Mouse (Mus musculus) megakaryocyte, embryonic 14.5 days (primary cell): ENCODE data around the gene Ripply3. TPM values are rescaled to one million over a fixed set of nuclear protein-coding genes. Genes with fewer than 3 reads are reported as not detected.

Experiments used
- H3K27me3 ChIP-seq: replicated peaks from 2 replicates; pipeline ENCODE3; 2012; ENCODE audit warnings: inconsistent platforms
- H3K36me3 ChIP-seq: replicated peaks from 2 replicates; pipeline ENCODE3; 2012; ENCODE audit warnings: low read length, inconsistent platforms, mixed read lengths
- H3K4me1 ChIP-seq: 2 replicates; pipeline ENCODE4 v1.6.1; 2012; ENCODE audit warnings: inconsistent platforms
- H3K4me3 ChIP-seq: replicated peaks from 2 replicates; pipeline ENCODE3; 2012; ENCODE audit warnings: moderate library complexity, mild to moderate bottlenecking, inconsistent platforms
- H3K9me3 ChIP-seq: 2 replicates; pipeline ENCODE4 v1.6.1; 2012; ENCODE audit warnings: inconsistent platforms
- FLI1 ChIP-seq: IDR thresholded peaks from 2 replicates; pipeline ENCODE4 v1.6.1; 2012; ENCODE audit warnings: low read length, inconsistent platforms, mixed read lengths
- GATA1 ChIP-seq: IDR thresholded peaks from 3 replicates; pipeline ENCODE4 v1.6.1; 2012; ENCODE audit warnings: mixed read lengths, low read length, inconsistent platforms, borderline replicate concordance
- polyA plus RNA-seq: library from polyadenylated mRNA; stranded (reverse); fragments of >175 nt; gene quantifications from 2 replicates; pipeline ENCODE4 v1.2.3, GENCODE M21; 2012; ENCODE audit warnings: low replicate concordance; ENCODE audit not compliant: insufficient read depth

Ripply3 gene
- polyA plus RNA-seq, 1 experiment: not detected

DNA sequence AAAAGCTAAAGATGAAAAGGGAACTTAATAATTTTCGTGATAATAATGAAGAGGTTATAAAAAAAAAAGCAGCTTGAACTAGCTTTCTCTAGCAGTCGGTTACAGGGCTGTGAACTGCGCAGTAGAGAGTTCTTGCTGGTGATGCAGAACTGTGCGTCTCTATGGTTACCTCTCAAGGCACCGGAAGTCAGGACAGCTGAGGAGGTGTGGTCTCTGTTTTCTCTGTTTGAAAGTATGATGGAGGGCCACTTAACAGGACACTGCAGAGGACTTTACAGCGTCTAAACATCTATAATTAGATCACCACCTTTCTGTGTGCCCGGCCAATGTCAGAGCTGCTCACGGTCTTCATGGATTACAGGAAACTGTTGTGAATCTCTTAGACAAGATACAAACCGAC lies 26.2 kb downstream of the Ripply3 start:
- H3K4me3 ChIP-seq: peak overlapping the region; percentile 38
- no peaks in the 10 kb centered on the region for H3K9me3 ChIP-seq
- H3K4me1 ChIP-seq: peaks cover 39% of the 10 kb centered on the region
- TF ChIP-seq FLI1 (no peak), GATA1 (no peak)
- H3K27me3 ChIP-seq: peaks cover 2% of the 10 kb centered on the region
- no peaks in the 10 kb centered on the region for H3K36me3 ChIP-seq

GRCm38 (mm10) chr16:94356046-94356445 lies 27.8 kb downstream of the Ripply3 start:
- Histone ChIP-seq H3K4me1 (peaks cover 31% of the 10 kb centered on the region), H3K4me3 (no peak overlapping the region), H3K36me3 (no peaks in the 10 kb centered on the region), H3K27me3 (peaks cover 2% of the 10 kb centered on the region), H3K9me3 (no peaks in the 10 kb centered on the region)
- TF ChIP-seq FLI1: no peak
- no peak for TF ChIP-seq GATA1

GRCm38 (mm10) chr16:94356776-94357494 lies 28.7 kb downstream of the Ripply3 start:
- Histone ChIP-seq H3K27me3 (peaks cover 2% of the 10 kb centered on the region), H3K9me3 (no peaks in the 10 kb centered on the region), H3K4me1 (peaks cover 33% of the 10 kb centered on the region), H3K36me3 (no peaks in the 10 kb centered on the region), H3K4me3 (no peak overlapping the region)
- TF ChIP-seq GATA1 (no peak), FLI1 (no peak)

- TF ChIP-seq FLI1 (no peak), GATA1 (no peak)
- Histone ChIP-seq H3K9me3 (no peaks in the 10 kb centered on the region), H3K4me3 (no peak overlapping the region), H3K36me3 (no peaks in the 10 kb centered on the region), H3K27me3 (peaks cover 2% of the 10 kb centered on the region), H3K4me1 (peaks cover 44% of the 10 kb centered on the region)
Measured at GRCm38 (mm10) chr16:94358091-94358490, 29.9 kb downstream of the Ripply3 start.

- H3K9me3 ChIP-seq: no peaks in the 10 kb centered on the region
- TF ChIP-seq GATA1 (no peak), FLI1 (no peak)
- no peaks in the 10 kb centered on the region for H3K27me3 ChIP-seq
- H3K36me3 ChIP-seq: peaks cover 7% of the 10 kb centered on the region
- no peak overlapping the region for H3K4me3 ChIP-seq
- peaks cover 56% of the 10 kb centered on the region for H3K4me1 ChIP-seq
Measured at GRCm38 (mm10) chr16:94360578-94361350, 32.5 kb downstream of the Ripply3 start.

- H3K36me3 ChIP-seq: peaks cover 17% of the 10 kb centered on the region
- TF ChIP-seq FLI1 (no peak), GATA1 (no peak)
- no peaks in the 10 kb centered on the region for H3K27me3 ChIP-seq
Measured at GRCm38 (mm10) chr16:94362174-94362873, 34.1 kb downstream of the Ripply3 start.

GRCm38 (mm10) chr16:94363814-94364213 lies 35.6 kb downstream of the Ripply3 start:
- H3K27me3 ChIP-seq: no peaks in the 10 kb centered on the region
- H3K9me3 ChIP-seq: no peaks in the 10 kb centered on the region
- TF ChIP-seq GATA1: no peak
- no peak for TF ChIP-seq FLI1
- peaks cover 20% of the 10 kb centered on the region for H3K36me3 ChIP-seq
- peaks cover 73% of the 10 kb centered on the region for H3K4me1 ChIP-seq
- H3K4me3 ChIP-seq: peak overlapping the region; percentile 73

More at GRCm38 (mm10) chr16:94362174-94362873, 34.1 kb downstream of the Ripply3 start:
- peak overlapping the region; percentile 76 for H3K4me3 ChIP-seq
- no peaks in the 10 kb centered on the region for H3K9me3 ChIP-seq
- H3K4me1 ChIP-seq: peaks cover 71% of the 10 kb centered on the region

GRCm38 (mm10) chr16:94365435-94365834 lies 37.2 kb downstream of the Ripply3 start:
- peaks cover 20% of the 10 kb centered on the region for H3K36me3 ChIP-seq
- peaks cover 87% of the 10 kb centered on the region for H3K4me1 ChIP-seq

DNA sequence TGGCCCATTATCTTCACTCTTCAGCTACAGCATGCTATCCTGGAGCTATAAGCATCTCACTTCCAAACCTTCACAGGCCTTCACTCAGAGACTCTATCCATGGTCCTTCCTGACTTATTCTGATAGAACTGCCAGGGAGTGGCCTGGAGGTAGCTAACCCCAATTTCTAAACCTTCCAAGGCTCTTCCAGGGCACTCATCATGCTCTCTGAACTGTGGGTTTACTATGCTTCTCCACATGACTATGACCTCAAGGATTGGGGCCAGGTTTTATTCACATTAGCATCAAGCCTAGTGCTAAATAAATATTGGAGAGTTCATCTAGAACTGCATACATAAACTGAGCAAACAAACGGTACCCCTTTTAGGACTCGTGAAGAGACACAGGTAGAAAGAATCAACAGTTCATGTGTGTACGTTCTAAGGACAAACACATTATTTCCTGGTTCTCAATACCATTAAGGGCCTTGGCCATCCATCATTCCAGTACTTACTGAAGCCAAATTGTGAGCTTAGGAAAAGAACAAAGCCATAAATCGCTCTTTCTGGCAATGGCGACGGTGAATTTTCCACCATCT lies 41.5 kb downstream of the Ripply3 start:
- H3K36me3 ChIP-seq: peaks cover 19% of the 10 kb centered on the region
- peaks cover 69% of the 10 kb centered on the region for H3K4me1 ChIP-seq
- no peak for TF ChIP-seq GATA1
- TF ChIP-seq FLI1: no peak

More at GRCm38 (mm10) chr16:94365435-94365834, 37.2 kb downstream of the Ripply3 start:
- TF ChIP-seq GATA1: no peak
- no peak for TF ChIP-seq FLI1
- no peak overlapping the region for H3K4me3 ChIP-seq
- H3K27me3 ChIP-seq: no peaks in the 10 kb centered on the region
- H3K9me3 ChIP-seq: no peaks in the 10 kb centered on the region

More for the DNA sequence above, 41.5 kb downstream of the Ripply3 start:
- Histone ChIP-seq H3K9me3 (no peaks in the 10 kb centered on the region), H3K27me3 (no peaks in the 10 kb centered on the region), H3K4me3 (peak overlapping the region; percentile 99)
